Mouse (Mus musculus) lung, adult 2 months (tissue): ENCODE measurements around the gene Frem1. TPM values are rescaled to one million over a fixed set of nuclear protein-coding genes. Genes with fewer than 3 reads are reported as not detected.
A peak's percentile ranks its signal among the peaks of the same experiment; 100 is the strongest.

ENCODE experiments used
- DNase-seq: peaks from one replicate; pipeline ENCODE4 v3.0.0; 2022
- H3K4me1 ChIP-seq: fragments of 200-500 bp; 2 replicates; pipeline ENCODE4 v1.6.1; 2011; ENCODE audit warnings: low read length; ENCODE audit not compliant: control insufficient read depth, insufficient read depth
- H3K4me3 ChIP-seq: fragments of 200-500 bp; replicated peaks from 2 replicates; pipeline ENCODE3; 2011; ENCODE audit warnings: low read depth, mild to moderate bottlenecking, control low read depth, low read length; ENCODE audit errors: extremely low read depth
- CTCF ChIP-seq: fragments of 200-500 bp; IDR thresholded peaks from 2 replicates; pipeline ENCODE4 v1.5.1; 2011; ENCODE audit warnings: mild to moderate bottlenecking, low read length, control low read depth; ENCODE audit not compliant: insufficient read depth
- POLR2A ChIP-seq: fragments of 200-500 bp; IDR thresholded peaks from 2 replicates; pipeline ENCODE4 v1.6.1; 2011; ENCODE audit warnings: low read depth, mild to moderate bottlenecking, control low read depth, low read length, borderline replicate concordance; ENCODE audit errors: extremely low read depth
- WGBS: fragments of 180-500 bp; shearing (Covaris S2); methylation state at CpG from one replicate; pipeline ENCODE4 v1.1.7; 2018; 5-methylcytosine and 5-hydroxymethylcytosine counted together
- polyA plus RNA-seq: library from polyadenylated mRNA; depleted of rRNA; stranded (reverse); fragments of >200 nt; gene quantifications from 2 replicates; pipeline ENCODE4 v1.2.3, GENCODE M21; 2012; rRNA removed

Frem1 gene
- 4.1 TPM in 2 replicates for polyA plus RNA-seq

DNA sequence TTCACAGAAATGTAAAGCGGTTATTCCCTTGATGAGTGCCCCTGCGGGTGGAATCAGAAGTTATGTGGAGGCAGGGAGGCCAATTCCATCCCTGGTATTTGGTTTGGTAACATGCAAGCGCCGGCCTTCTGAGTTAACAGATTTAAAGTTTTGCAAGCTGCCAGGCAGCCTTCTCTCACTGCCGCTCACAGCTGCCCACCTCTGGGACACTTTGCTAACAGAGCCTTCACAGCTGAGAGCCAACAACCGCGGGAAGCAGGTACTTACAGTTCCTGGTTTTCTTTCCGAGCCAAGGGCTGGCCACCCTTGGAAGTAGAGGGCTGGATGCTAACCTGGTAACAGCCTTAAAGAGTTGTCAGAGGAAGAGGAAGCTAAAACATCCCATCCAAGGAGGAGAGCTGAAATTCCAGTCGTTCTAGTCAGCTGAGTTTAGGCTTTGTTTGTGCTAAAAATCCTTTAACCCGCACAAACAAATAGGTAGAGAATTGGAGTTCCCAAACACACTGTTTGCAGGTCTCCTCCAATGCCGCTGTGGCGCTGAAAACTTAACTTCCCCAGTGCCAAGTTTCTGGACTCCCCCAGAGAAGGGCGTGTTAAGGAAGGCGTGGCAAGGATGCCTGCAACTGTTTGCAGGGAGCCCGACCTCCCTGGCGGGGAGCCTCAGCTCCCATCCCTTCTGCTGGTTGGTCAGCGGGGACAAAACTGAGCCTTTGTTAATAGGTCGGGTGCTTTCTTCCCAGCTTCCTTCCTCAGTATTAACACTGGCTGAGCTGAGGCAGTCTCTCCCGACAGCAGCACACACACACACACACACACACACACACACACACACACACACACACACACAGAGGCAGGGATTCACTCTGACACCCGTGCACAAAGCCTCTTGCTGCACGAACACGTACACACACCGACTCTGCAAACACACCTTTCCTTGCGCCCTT, at the start of gene Frem1:
Gene Frem1, minus strand, starts transcription at position 706 of the 944 bp plus-strand sequence.
- no peak for DNase-seq
- Histone ChIP-seq H3K4me1 (no peaks in the 10 kb centered on the region), H3K4me3 (peak within 1 kb of the TSS; percentile 14)
- TF ChIP-seq POLR2A (no peak), CTCF (no peak)
- WGBS = 7% methylated on average over 24 of the region's 24 CpGs

DNA sequence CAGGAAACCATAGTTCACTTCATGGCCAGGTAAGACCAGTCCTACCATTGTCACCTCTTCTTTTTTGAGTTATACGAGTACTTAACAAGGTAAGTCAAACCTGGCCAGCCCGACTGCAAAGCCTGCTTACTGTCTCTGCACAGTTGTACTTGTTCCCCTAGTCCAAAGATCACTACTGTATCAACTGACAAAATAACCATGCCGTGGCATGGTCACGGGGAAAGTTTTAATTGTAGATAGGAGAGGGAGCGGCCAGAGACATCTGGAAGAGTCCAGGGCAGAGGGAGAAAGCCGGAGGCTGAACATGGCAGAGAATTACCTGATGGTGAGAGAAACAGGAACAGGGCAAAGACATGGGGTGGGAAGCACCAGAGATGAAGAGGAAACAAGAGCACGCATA, 46.9 kb upstream of the Frem1 start:
- no peaks in the 10 kb centered on the region for H3K4me1 ChIP-seq
- H3K4me3 ChIP-seq = no peak overlapping the region
- 87% methylated on average over 7 of the region's 7 CpGs for WGBS
- no peak for TF ChIP-seq CTCF
- TF ChIP-seq POLR2A = no peak
- no peak for DNase-seq

DNA sequence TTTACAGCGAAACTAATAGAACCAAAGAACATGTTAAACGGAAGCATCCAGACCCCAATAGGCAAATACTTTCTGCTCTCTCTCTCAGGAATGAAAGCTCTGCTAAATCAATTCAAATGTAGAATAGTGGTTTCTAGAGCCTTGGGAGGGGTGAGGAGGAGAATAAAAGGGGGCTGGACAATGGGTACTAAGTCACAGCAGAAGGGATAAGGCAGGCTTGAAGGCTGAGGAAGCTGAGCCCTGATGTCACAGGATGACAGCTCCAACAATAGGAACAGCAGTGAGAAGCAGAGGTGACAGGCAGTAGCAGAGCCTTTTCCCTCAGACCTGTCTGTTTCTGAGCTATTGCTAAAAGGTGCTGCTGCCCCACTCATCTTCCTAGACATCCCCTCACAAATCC, 41.8 kb upstream of the Frem1 start:
- H3K4me3 ChIP-seq = no peak overlapping the region
- no peak for DNase-seq
- 95% methylated on average over 2 of the region's 2 CpGs for WGBS
- H3K4me1 ChIP-seq = no peaks in the 10 kb centered on the region
- TF ChIP-seq CTCF = no peak
- TF ChIP-seq POLR2A = no peak

DNA sequence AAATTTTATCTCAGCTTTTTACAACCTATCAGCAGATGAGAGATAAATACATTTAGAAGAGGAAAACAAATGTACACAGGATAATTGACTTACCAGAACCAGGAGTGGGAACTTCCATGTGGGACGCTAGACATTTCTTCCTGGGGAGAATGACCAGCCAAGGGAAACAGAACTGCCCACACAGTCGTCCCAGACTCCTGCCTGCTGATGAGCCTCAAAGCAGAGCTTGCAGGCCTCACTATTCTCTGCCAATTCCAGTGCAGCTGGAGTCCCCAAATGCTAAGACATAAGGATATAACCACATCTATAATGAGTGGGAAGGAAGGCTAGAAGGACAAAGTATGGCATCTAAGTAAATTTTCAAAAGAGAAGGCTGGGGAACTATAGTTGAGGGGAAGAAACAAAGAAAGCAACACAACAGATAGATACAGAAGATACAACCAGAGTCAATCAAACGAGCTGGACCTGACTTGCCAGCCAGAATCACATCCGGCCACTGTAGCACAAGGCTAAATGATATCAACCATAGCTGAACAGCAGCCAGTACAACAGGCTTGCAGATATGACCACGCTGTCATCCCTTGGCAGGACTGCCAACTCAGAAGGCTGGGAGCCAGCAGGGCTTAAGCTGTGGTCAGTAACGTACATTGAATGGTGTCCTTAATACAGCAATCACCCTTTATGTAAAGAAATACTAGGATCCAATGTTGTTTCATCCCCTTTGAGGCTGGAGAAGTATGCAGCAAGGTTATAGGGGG, 38.7 kb upstream of the Frem1 start:
- Histone ChIP-seq H3K4me1 (no peaks in the 10 kb centered on the region), H3K4me3 (no peak overlapping the region)
- TF ChIP-seq POLR2A = no peak
- TF ChIP-seq CTCF = no peak
- WGBS = 42% methylated on average over 6 of the region's 6 CpGs
- no peak for DNase-seq

DNA sequence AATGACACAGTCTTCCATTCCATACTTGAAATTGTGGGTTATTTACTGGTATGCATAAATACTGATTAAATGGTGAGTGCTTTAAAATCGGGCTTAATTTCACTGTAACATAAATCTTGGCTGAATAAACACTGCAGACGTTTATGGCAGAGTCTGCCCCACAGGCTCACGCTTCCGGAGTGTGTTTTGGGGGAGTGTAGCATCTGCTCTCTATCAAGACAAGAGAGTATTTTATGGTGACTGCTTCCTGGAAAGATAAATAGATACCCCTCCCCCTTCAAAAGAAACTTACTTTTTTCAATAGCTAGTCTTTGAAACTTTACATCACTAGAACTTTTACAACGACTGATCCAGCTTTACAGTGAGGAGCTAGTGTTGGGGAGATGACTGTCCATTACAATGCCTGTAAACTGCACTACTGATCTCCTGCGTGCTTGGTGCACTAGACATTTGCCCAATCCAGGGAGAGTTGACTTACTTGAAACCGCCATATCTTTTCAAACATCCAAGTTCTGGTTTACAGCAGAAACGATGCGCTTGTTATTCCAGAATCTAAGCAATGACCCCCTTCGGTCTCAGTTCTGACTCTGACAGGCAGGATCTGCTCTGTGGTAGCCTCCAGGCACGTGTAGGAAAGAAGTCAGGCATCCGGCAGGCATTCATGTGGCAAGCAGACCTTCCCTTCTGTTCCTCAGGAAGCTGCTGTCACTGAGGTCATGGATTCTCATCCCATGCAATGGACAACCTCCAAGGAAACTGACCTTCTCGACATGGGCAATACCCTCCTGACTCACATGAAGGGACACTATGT, 28.4 kb upstream of the Frem1 start:
- no peaks in the 10 kb centered on the region for H3K4me1 ChIP-seq
- no peak for TF ChIP-seq POLR2A
- no peak for TF ChIP-seq CTCF
- WGBS = 29% methylated on average over 13 of the region's 13 CpGs
- no peak overlapping the region for H3K4me3 ChIP-seq
- DNase-seq = no peak

DNA sequence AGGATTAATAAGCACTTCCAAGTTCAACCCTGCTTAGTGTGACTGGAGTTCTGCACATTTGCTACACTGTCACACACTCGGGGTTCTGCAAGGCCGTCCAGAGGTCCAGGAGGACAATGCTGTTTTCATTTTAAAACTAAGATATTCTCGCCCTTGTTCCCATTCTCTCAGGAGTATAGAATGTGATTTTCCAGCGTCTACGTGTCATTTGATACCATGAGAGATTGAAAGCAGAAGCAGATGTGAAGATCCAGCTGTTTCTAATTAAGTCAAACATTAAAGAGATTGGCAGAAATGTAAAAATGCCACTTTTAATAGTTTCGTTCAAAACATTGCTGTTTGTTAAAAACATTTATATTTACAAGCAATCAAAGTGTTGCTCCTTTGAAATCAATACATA, 12.1 kb upstream of the Frem1 start:
- Histone ChIP-seq H3K4me1 (no peaks in the 10 kb centered on the region), H3K4me3 (no peak overlapping the region)
- 49% methylated on average over 6 of the region's 6 CpGs for WGBS
- TF ChIP-seq CTCF (no peak), POLR2A (no peak)
- DNase-seq = no peak

DNA sequence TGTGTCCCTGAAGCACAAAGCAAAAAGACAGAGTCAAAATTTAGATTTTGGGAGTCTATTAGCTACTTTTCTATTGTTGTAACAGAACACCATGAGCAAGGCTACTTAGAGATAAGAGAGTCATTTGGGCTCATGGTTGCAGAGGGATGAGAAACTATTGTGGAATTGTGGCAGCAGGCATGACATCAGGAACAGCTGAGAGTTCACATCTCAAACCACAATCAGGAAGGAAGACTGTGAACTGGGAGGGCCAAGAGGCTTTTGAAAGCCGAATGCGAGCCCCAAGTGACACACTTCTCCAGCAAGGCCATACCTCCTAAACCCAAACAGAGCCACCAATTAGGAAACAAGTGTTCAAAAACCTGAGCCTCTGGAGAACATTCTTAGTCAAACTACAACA, 9.4 kb upstream of the Frem1 start:
- DNase-seq = no peak
- Histone ChIP-seq H3K4me3 (no peak overlapping the region), H3K4me1 (no peaks in the 10 kb centered on the region)
- no peak for TF ChIP-seq POLR2A
- TF ChIP-seq CTCF = no peak
- WGBS = 61% methylated on average over 2 of the region's 2 CpGs

DNA sequence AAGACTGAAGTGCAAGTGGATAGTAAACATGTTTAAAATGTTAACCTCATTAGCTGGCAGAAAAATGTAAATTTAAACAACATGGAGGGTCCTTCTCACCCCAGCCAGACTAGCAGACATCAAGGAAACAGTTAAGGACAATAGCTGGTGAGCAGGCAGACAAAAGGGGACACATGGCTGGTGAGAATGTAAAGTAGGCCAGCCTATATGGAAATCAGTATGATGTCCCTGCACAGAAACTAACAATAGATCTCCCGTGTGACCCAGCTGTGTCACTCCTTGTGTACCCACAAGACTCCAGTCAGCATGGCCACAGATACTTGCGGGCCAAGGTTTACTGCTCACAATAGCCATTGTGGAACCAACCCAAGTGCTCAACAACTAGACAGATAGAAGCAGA, 6.5 kb upstream of the Frem1 start:
- H3K4me1 ChIP-seq = no peaks in the 10 kb centered on the region
- no peak for TF ChIP-seq POLR2A
- TF ChIP-seq CTCF = no peak
- H3K4me3 ChIP-seq = no peak overlapping the region
- no peak for DNase-seq
- 78% methylated on average over 2 of the region's 2 CpGs for WGBS

DNA sequence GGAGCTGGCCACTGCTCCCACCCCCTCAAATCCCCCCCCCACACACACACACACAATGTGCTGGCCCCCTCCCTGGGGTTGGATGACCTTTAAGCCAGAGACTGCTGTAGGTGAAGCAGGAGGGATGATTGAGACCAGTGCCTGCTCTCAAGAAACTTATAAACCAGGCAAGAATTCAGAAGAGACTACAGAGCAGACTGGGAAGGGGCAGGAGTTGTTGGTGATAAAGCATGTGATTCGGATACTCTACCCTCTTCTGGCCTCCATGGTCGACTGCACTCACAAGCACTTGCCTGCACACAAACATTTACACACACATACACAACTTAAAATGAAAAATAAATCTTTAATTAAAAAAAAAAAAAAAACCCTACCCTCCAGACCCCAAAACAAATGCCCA, 6.0 kb upstream of the Frem1 start:
- TF ChIP-seq CTCF = no peak
- TF ChIP-seq POLR2A = no peak
- Histone ChIP-seq H3K4me3 (no peak overlapping the region), H3K4me1 (no peaks in the 10 kb centered on the region)
- WGBS = 59% methylated on average over 2 of the region's 2 CpGs
- no peak for DNase-seq

DNA sequence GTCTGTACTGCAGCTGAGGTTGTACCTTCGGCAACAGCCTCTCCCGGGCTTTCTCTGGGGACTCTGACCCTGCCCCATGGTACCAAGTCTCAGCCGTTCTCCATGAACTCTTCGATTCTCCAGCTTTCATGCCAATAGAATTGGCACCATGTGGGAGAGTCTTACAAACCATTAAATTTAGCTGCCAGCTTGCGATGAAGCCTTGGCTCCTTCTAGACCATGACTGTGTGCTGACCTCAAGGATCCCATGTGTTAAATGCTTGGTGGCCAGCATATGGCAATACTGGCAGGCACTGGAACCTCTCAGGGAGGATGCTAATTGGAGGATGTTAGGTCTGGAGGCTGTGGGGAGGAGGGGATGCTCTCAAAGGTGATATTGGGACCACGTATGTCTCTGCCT, 4.4 kb upstream of the Frem1 start:
- TF ChIP-seq POLR2A (no peak), CTCF (no peak)
- 91% methylated on average over 6 of the region's 6 CpGs for WGBS
- no peak for DNase-seq
- H3K4me1 ChIP-seq = no peaks in the 10 kb centered on the region
- H3K4me3 ChIP-seq = no peak overlapping the region
